Mouse (Mus musculus) olfactory bulb, adult 2 months (tissue): ENCODE measurements around the gene Npb. TPM values are rescaled to one million over a fixed set of nuclear protein-coding genes. Genes with fewer than 3 reads are reported as not detected.
A peak's percentile ranks its signal among the peaks of the same experiment; 100 is the strongest.
"Not testable (repeated sequence)": the region's sequence is repeated elsewhere in the genome, so short reads cannot be mapped to it uniquely, and the experiment has no call there.

ENCODE experiments used
- H3K27ac ChIP-seq: fragments of 200-500 bp; 2 replicates; pipeline ENCODE4 v1.5.1; 2012; ENCODE audit warnings: low read depth, low read length; ENCODE audit not compliant: insufficient read depth
- H3K4me1 ChIP-seq: fragments of 200-500 bp; 2 replicates; pipeline ENCODE4 v1.6.1; 2012; ENCODE audit warnings: low read length; ENCODE audit not compliant: control insufficient read depth, insufficient read depth
- H3K4me3 ChIP-seq: fragments of 200-500 bp; 2 replicates; pipeline ENCODE4 v1.5.1; 2012; ENCODE audit warnings: mild to moderate bottlenecking, low read depth, low read length, moderate library complexity; ENCODE audit not compliant: insufficient read depth
- CTCF ChIP-seq: fragments of 200-500 bp; IDR thresholded peaks from 2 replicates; pipeline ENCODE4 v1.5.1; 2012; ENCODE audit warnings: low read depth, mild to moderate bottlenecking, low read length, moderate library complexity; ENCODE audit not compliant: insufficient read depth
- POLR2A ChIP-seq: fragments of 200-500 bp; IDR thresholded peaks from 2 replicates; pipeline ENCODE4 v1.6.1; 2012; ENCODE audit warnings: mild to moderate bottlenecking, low read depth, low read length, moderate library complexity; ENCODE audit not compliant: insufficient read depth
- WGBS: fragments of 180-500 bp; shearing (Covaris S2); methylation state at CpG from one replicate; pipeline ENCODE4 v1.1.7; 2018; 5-methylcytosine and 5-hydroxymethylcytosine counted together
- polyA plus RNA-seq: library from polyadenylated mRNA; stranded (reverse); fragments of >200 nt; gene quantifications from 2 replicates; pipeline ENCODE4 v1.2.4, GENCODE M21; 2012; ENCODE audit warnings: low replicate concordance; ENCODE audit not compliant: missing spikeins, insufficient read depth, insufficient read length

The Npb gene
- polyA plus RNA-seq, 1 experiment: not detected

GRCm38 (mm10) chr11:120578694-120579243 is 29.5 kb upstream of the Npb start:
- Histone ChIP-seq H3K4me3 (no peak overlapping the region), H3K4me1 (peaks cover 20% of the 10 kb centered on the region), H3K27ac (no peak overlapping the region)
- 88% methylated on average over 11 of the region's 11 CpGs for WGBS
- no peak for TF ChIP-seq CTCF

DNA sequence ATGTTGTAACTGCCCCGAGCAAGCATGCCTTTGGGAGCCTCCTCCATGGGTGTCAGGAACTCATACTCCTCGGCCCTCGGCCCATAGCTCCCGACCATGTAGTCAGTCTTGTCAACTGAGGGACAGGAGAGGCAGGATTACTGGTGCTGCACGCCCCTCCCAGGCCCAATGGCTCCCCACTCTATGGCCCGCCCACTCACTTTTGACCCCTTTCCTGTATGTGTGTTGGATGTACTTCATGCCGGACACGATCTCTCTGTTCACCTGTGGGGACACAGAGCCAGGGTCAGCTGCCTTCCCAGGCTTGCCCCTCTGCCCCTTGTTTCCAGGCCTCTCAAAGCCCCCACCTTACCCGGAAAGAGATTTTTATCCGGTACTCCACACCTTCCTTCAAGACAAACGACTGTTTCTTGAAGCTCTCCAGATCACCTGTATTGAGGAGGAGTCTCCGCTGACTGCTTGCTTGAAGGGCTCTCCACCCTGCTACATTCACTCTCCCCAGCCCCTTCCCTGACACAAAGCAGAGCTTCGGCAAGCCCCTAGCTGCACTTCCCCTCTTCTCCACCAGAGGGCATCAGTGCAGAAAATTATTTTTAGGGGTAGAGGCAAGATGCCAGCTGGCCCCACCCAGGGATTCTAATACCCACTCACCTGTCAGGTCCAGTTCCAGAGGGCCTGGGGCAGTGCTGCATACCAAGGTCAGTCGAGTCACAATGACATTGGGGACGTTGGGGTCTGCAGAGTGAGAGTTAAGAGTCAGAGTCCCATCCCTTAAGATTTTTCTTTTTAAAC is 28.8 kb upstream of the Npb start:
- 63% methylated on average over 15 of the region's 15 CpGs for WGBS
- no peak for TF ChIP-seq POLR2A
- peak; percentile 86; the same call in 1 of the 2 replicates for TF ChIP-seq CTCF
- peaks cover 20% of the 10 kb centered on the region for H3K4me1 ChIP-seq
- peak overlapping the region; percentile 71 for H3K4me3 ChIP-seq
- no peak overlapping the region for H3K27ac ChIP-seq

- Histone ChIP-seq H3K4me3 (peak overlapping the region; percentile 71), H3K4me1 (peaks cover 20% of the 10 kb centered on the region), H3K27ac (no peak overlapping the region)
- WGBS: 50% methylated on average over 7 of the region's 7 CpGs
- no peak for TF ChIP-seq CTCF
- no peak for TF ChIP-seq POLR2A
Observed at GRCm38 (mm10) chr11:120580190-120580589, 28.1 kb upstream of the Npb start.

- Histone ChIP-seq H3K4me1 (peaks cover 20% of the 10 kb centered on the region), H3K4me3 (peak overlapping the region; percentile 71), H3K27ac (no peak overlapping the region)
- WGBS: 6% methylated on average over 39 of the region's 44 CpGs
- TF ChIP-seq POLR2A (no peak), CTCF (0 out of 2 replicates have a peak, but pooled peaks have one; percentile 8)
Observed at GRCm38 (mm10) chr11:120580871-120581331, 27.4 kb upstream of the Npb start.

DNA sequence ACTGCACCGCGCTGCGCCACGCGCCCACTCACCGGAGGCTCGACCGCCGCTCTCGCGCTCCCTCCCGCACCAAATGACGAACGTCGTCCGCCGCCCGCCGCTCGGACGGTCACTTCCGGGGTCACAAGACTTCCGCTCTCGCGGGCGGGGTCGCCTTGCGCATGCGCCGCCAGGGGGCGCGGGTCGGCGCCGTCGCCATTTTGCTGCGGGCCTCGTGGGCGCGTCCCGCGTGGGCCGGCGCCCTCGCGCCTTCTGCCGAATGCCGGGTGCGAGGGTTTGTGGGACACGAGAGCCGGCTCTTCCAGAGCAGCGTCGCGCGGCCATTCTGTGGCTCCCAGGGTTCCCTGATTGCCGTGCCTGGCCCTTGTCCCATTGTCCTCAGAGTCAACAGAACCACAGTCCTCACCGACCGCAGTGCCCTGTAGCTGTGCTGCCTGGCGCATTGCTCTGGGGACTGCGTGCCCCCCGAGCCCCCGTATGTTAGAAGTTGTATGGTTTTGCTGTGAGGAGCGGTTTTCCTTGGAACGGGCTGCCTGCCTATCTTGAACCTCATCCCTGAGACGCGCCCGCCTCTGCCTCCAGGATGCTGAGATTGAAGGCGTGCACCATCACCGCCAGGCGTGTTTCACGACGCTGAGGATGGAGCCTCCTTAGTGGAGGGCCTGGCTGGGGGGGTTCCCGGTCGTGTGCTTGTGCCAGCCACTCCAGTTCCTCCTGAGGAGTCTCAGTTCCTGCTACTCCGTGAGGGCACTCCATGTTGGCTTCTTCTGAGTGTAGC is 26.6 kb upstream of the Npb start, which contains the start of gene Arhgdia:
Arhgdia (minus strand) TSS at position 135 of the 778 bp plus-strand sequence.
- WGBS: 3% methylated on average over 73 of the region's 75 CpGs
- Histone ChIP-seq H3K4me3 (peak within 1 kb of the TSS; percentile 71), H3K27ac (peak within 1 kb of the TSS; percentile 85), H3K4me1 (peaks cover 20% of the 10 kb centered on the region)
- TF ChIP-seq CTCF (0 out of 2 replicates have a peak, but pooled peaks have one; percentile 12), POLR2A (peak; percentile 96)

- no peak for TF ChIP-seq CTCF
- no peak for TF ChIP-seq POLR2A
- H3K4me3 ChIP-seq: peak overlapping the region; percentile 71
- 67% methylated on average over 8 of the region's 8 CpGs for WGBS
- H3K27ac ChIP-seq: peak overlapping the region; percentile 85
- H3K4me1 ChIP-seq: peaks cover 20% of the 10 kb centered on the region
Observed at GRCm38 (mm10) chr11:120582268-120582981, 25.9 kb upstream of the Npb start.

DNA sequence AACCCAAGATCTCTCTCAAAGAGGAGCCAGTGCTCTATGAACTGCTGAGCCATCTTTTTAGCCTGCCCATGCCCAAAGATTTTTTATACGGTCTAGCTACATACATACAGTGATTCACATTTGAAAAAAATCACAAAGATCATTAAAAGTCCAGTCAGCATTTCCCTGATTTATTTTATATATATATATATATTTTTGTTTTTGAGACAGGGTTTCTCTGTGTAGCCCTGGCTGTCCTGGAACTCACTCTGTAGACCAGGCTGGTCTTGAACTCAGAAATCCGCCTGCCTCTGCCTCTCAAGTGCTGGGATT is 25.3 kb upstream of the Npb start:
- H3K4me1 ChIP-seq: peaks cover 20% of the 10 kb centered on the region
- 97% methylated on average over 2 of the region's 2 CpGs for WGBS
- H3K27ac ChIP-seq, H3K4me3 ChIP-seq: not testable (repeated sequence)

DNA sequence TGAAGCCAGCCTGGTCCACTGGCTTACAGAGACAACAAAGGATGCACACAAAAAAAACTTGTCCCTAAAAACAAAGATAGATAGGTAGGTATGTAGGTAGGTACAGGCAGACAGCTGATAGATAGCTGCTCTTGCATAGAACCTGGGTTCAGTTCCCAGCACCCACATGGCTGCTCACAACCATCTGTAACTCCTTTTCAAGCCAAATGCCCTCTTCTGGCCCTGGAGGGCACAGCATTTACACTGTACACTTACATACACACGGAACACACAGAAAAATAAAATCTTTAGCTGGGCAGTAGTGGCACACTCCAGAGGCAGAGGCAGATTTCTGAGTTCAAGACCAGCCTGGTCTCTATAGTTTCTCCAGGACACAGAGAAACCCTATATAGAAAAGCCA is 24.3 kb upstream of the Npb start:
- Histone ChIP-seq H3K27ac (no peak overlapping the region), H3K4me1 (peaks cover 20% of the 10 kb centered on the region), H3K4me3 (no peak overlapping the region)
- 96% methylated on average over 1 of the region's 1 CpGs for WGBS
- TF ChIP-seq CTCF (no peak), POLR2A (no peak)

DNA sequence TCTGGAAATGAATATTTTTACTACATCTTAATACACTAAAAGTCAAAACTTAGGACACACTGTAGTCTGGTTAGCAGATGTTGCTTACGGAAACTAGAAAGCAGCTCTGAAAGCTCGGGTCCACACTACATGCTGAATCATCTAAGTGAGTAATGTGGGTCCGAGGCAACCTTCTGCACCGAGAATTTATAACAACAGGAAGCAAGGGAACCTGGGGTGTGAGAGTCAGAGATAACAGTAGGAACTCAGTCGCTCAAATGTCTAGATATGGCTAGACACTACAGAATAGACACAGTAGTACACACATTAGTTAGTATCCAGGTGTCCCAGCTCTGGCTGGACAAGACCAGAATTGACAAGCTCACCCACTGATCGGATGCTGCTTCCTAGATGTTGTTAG is 19.7 kb upstream of the Npb start:
- 85% methylated on average over 6 of the region's 6 CpGs for WGBS

More for the DNA sequence above, 19.7 kb upstream of the Npb start:
- no peak overlapping the region for H3K27ac ChIP-seq
- TF ChIP-seq CTCF: no peak
- TF ChIP-seq POLR2A: no peak
- H3K4me3 ChIP-seq: no peak overlapping the region
- no peaks in the 10 kb centered on the region for H3K4me1 ChIP-seq
